Mouse (Mus musculus) embryonic fibroblast, embryonic 13.5 days (primary cell): ENCODE results near the gene Rem1.

Experiments used
- CTCF ChIP-seq: IDR thresholded peaks from 2 replicates; pipeline ENCODE4 v1.5.1; 2011; ENCODE audit warnings: mild to moderate bottlenecking, control low read depth, low read length, moderate library complexity, borderline replicate concordance; ENCODE audit not compliant: insufficient read depth
- POLR2A ChIP-seq: IDR thresholded peaks from 2 replicates; pipeline ENCODE4 v1.6.1; 2011; ENCODE audit warnings: low read depth, mild to moderate bottlenecking, control low read depth, low read length, moderate library complexity

GRCm38 (mm10) chr2:152669256-152669638 lies 42.5 kb downstream of the Rem1 start, which contains the start of gene H13:
- TF ChIP-seq POLR2A: peak; percentile 99
- peak; percentile 99 for TF ChIP-seq CTCF
